Mouse (Mus musculus) right cerebral cortex, adult 2 months (tissue): ENCODE measurements around the gene Dcst1.

Experiments
- DNase-seq, 2 experiments: peaks; one replicate each; pipeline ENCODE4 v3.0.0; 2021 to 2022; ENCODE audit warnings: low spot score in 2 of 2

The Dcst1 gene

GRCm38 (mm10) chr3:89365153-89365485, at the start of gene Dcst1:
Dcst1 (minus strand) TSS chr3:89365253.
- DNase-seq = no peak

DNA sequence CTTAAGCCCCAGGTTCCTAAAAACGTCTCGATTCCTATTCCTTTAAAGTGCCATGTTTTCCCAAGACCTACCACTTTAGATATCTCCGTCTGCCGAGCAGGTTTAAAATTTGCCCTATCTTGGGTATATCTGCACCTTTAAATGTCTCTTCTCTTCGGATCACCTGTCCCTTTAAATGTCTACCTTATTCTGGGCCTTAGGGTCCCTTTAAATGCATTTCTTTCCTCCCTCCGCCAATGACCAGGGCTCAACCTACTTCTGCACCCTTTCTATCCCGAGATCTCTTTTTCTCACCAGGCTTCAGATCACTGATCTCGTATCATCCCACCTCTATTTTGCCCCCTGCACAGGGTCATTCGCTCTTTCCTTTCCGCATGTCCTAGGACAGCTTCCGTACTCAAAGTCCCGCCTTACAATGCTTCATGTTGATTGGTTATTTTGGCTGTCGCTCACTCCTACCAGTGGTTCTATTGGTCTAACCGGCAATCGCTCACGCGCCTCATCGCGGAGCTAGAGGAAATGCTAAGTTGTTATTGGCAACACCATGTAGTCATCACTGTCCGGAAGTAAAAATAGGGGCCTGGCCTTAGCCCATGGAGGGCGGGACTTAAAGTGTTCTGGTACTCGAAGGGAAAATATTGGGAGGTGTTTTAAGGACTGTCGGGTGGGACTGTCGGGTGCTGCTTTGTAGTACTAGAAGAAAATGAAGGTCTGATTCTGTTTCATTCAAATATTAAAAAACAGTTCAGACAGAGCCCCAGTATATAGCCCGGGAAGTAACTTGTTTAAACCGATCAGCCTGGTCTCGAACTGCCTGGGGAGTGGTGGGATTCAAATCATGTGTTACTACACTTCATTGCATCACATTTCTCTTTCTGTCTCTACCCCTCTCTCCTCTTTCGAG, 46.7 kb upstream of the Dcst1 start, which contains the start of gene Flad1:
TSS of gene Flad1 (minus strand) at position 381 of the 904 bp plus-strand sequence.
- peak; percentile 100 for DNase-seq

- no peak for DNase-seq
Observed at GRCm38 (mm10) chr3:89410864-89411263, 45.8 kb upstream of the Dcst1 start.

DNA sequence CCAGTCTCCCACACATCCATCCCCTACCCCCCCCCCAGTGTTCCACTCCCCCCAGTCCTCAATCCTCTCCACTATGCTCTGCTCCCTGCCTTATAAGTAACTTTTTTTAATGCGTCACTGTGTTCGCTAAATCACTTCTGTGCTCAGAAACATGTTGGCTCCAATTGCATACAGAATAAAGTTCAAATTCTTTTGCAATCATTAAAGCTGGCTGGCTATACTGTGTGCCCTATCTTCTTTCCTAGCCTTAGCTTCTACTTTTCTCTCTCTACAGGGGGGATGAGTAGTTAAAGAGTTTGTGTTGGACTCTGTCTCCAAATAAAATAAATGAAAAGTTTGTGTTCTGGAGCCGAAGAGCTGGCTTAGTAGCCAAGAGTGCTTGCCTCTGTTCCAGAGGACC, 44.6 kb upstream of the Dcst1 start:
- no peak for DNase-seq

GRCm38 (mm10) chr3:89408448-89408847, 43.4 kb upstream of the Dcst1 start:
- no peak for DNase-seq

- DNase-seq = no peak
Observed at GRCm38 (mm10) chr3:89406887-89407286, 41.8 kb upstream of the Dcst1 start.

DNA sequence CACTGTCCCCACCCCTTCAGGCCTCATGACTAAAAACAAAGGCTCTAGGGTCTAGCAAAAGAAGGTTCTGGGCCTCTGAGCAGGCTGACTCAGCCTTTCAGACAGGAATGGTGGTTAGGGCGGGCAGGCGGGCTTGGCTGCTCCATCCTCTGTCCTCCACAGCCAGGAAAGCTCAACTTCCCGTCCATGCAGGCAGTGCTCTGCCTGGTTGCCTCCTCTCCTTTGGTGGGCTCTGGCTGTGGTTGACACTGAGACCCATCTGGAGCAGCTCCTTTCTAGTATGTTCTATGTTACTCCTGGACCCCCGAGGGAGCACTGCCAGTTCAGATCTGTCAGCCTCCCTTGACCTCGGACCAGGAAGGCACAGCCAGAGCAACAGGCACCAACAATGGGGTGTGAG, 37.6 kb upstream of the Dcst1 start, which contains the start of gene Lenep:
TSS of gene Lenep (minus strand) at position 101 of the 400 bp plus-strand sequence.
- no peak for DNase-seq

- no peak for DNase-seq
Observed at GRCm38 (mm10) chr3:89401329-89401728, 36.3 kb upstream of the Dcst1 start.

DNA sequence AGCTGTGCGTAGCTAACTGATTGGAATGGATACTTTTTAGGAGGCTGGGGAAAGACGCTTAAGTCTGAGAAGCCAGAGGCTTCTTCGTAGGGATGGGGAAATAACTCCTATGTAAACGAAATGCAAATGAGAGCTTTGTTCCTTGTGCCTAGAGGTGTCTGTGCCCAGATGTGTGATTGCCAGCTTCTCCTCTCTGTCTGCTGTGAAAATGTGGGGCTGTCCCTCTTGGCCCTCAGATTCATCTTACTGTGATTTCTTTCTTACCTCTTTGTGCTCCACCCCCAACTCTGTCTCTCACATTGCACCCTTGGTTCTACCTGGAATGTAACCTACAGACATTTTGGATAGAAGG, 31.6 kb upstream of the Dcst1 start:
- DNase-seq = no peak

DNA sequence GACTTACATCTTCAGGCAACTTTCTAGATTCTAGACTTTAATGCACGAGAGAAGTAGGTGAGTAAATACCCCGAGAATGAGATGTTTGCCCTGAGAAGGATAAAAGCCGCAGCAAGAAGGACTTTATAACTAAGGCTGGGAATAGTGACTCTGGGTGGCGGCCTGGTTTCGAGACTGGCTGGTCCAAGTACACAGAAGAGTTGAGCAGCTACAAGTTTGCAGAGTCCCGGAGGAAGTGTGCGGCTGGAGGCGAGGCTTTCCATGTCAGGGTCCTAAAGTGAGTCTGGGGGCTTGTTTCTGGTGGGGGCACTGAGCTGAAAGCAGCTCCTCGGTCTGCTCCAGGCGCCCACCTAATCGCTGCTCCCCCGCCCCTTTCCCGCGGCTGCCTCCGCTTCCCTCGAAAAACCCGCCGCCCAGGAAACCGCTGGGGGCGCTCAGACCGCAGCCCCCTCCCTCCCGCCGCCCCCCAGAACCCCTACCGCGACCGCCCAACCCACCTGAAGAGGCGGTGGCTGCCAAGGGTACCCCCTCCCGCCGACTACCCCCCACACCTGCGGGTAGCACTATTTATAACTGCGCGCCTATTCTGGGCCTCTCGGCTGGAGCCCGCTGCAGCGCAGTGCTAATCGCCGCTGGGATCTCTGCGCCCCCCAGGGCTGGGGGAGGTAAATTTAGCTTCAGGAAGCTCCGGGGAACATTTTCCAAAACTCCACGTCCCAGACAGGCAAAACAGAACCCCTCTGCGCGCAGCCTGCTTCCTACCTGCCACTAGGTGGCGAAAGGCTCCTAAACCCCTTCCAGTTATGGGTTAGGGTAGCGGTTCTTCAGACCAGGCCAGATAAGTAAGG, 31.0 kb upstream of the Dcst1 start:
- peak; percentile 48 to 64 for DNase-seq

DNA sequence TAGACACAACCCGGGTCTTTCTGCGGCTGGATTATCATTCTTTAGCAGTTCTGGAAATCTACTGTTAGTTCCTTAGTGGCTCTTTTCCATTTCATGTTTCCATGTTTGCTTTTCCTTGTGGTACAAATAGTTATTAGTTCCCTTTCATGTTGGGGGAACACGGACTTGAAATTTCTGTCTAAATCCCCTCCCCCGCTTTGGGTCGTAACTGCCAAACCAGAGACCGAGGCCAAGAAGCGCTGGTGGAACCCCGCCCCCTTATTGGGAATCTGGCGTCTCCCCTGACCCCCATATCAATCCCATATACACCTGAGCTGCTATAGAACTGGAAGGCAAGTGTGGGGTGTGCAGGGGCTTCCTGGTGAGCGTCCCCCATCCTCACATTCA, 30.4 kb upstream of the Dcst1 start:
- no peak for DNase-seq

DNA sequence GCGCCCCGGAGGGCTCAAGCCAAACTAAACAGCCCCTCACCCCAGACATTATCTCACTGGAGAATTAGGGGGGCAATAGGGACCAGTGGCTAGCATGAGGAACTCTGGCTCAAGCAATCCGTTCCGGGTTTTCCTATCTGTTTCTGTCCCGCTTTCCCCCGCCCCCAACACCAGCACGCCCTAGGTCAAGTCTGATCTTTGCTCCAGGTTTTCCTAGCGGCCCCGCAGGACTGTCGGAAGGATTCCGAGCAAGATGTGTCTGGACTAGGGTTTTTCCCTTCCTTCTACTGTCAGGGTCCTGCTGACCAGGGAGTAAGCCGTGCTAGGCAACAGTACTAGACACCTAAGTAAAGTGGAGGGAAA, 29.8 kb upstream of the Dcst1 start:
- DNase-seq = peak in 1 of 2 experiments; percentile 55

GRCm38 (mm10) chr3:89394006-89394893, 29.2 kb upstream of the Dcst1 start, which contains the start of gene Zbtb7b:
Zbtb7b (minus strand) TSS chr3:89394776.
- DNase-seq = peak; percentile 44 to 51

- peak; percentile 94 to 95 for DNase-seq
Observed at GRCm38 (mm10) chr3:89393605-89394004, 28.6 kb upstream of the Dcst1 start.

GRCm38 (mm10) chr3:89392871-89393311, 27.8 kb upstream of the Dcst1 start:
- DNase-seq = no peak

DNA sequence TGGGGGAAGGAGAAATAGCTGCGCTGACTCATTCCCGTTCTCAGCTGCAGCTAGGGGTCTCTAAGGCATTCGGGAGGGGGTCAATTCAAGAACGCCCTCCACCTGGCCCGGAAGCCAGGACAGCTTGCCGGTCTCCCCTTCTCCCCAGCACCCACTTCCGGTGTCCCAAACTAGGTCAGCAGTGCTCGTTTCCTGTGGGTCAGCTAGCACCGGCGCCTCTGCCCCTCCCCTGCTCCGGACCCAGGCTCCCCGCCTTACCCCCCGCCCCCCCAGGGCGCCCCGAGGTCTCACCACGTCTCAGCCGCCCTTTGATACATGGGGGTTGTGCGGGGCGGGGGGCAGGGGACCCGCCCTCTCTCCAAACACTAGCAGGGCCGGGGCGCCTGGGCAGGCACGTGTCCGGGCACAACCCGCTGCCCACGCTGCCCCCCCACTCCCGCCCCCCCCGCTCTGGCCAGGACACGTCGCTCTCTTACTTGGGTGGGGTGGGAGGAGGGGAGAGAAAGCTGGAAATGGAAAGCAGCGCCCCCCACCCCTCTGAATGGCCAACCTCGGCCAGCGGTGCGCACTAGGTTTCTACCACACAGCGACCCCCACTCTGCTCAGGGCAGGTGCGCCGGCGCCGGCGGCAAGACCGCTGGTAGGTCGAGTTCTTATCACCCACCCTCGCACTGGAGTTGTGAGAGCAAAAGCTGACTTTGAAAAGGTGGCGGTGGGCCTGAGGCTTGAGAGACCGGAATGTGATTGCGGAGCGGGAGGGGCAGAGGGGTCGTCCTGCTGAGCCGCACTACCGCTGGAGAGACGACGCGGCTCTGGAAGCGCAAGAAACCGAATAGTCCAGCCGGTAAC, 26.8 kb upstream of the Dcst1 start:
- peak in 1 of 2 experiments; percentile 34 for DNase-seq

GRCm38 (mm10) chr3:89390699-89391662, 25.9 kb upstream of the Dcst1 start:
- DNase-seq = no peak

GRCm38 (mm10) chr3:89390111-89390515, 25.1 kb upstream of the Dcst1 start:
- no peak for DNase-seq
